Mouse (Mus musculus) gastrocnemius, postnatal 14 days (tissue): ENCODE measurements around the gene Evi5l. TPM values are rescaled to one million over a fixed set of nuclear protein-coding genes. Genes with fewer than 3 reads are reported as not detected.
A peak's percentile ranks its signal among the peaks of the same experiment; 100 is the strongest.

Experiments used
- DNase-seq: peaks from one replicate; pipeline ENCODE4 v3.0.0; 2021; ENCODE audit warnings: mixed read lengths
- intact Hi-C: fragments of 180-260 bp; cut with DNase I; formaldehyde crosslinking; loops from one replicate; pipeline ENCODE4 v1.15.1; 2025; ENCODE audit warnings: low total_unique reads
- total RNA-seq, 2 experiments: library from RNA; stranded (reverse); gene quantifications; 2 replicates each; pipeline ENCODE4 v1.2.3; 2021

Gene Evi5l
- total RNA-seq, 2 experiments from 2014 or later = 11.1 to 12.4 TPM

GRCm38 (mm10) chr8:4258233-4258632 lies 91.9 kb downstream of the Evi5l start:
- peak; percentile 78 for DNase-seq
- intact Hi-C loops = no loop called here

- intact Hi-C loops = no loop called here
- no peak for DNase-seq
Measured at GRCm38 (mm10) chr8:4258678-4259077, 92.3 kb downstream of the Evi5l start.

- intact Hi-C loops = no loop called here
- peak; percentile 92 for DNase-seq
Measured at GRCm38 (mm10) chr8:4259125-4259804, 92.9 kb downstream of the Evi5l start, which contains the start of gene Ctxn1. Gene Ctxn1 (minus strand): TSS chr8:4259274.

- intact Hi-C loops = loop anchor here (5.0 kb wide), 1 partner anchor 63 kb away; no protein-coding TSS in a partner anchor
Measured at GRCm38 (mm10) chr8:4259805-4260170, 93.4 kb downstream of the Evi5l start.

More at GRCm38 (mm10) chr8:4259805-4260170, 93.4 kb downstream of the Evi5l start:
- DNase-seq = no peak

Other genes with a start within 250 kb of the Evi5l start
- 1 to 10 TPM in 1 of 2 experiments, under 1 TPM in 1; 0.86 to 1.7 TPM for gene Cd209b, start 239.7 kb upstream of the Evi5l start, total RNA-seq
- not detected for gene Cd209c, start 211.8 kb upstream of the Evi5l start, total RNA-seq
- gene Cd209f, start 60.7 kb upstream of the Evi5l start, total RNA-seq = 1 to 10 TPM; 1.2 to 2.8 TPM
- under 1 TPM in 1 of 2 experiments, not detected in 1; 0.45 TPM for gene Cd209g, start 32.5 kb upstream of the Evi5l start, total RNA-seq
- under 1 TPM; 0.07 to 0.12 TPM for gene Prr36, start 50.9 kb downstream of the Evi5l start, total RNA-seq
- gene Lrrc8e, start 60.3 kb downstream of the Evi5l start, total RNA-seq = under 1 TPM in 1 of 2 experiments, not detected in 1; 0.04 TPM
- 10 to 100 TPM; 60.5 to 74.6 TPM for gene Map2k7, start 72.2 kb downstream of the Evi5l start, total RNA-seq
- gene Gm49320, start 72.3 kb downstream of the Evi5l start, total RNA-seq = under 1 TPM in 1 of 2 experiments, not detected in 1; 0.18 TPM
- 1 to 10 TPM; 1.8 to 3.4 TPM for gene Tgfbr3l, start 81.6 kb downstream of the Evi5l start, total RNA-seq
- gene Snapc2, start 86.5 kb downstream of the Evi5l start, total RNA-seq = 10 to 100 TPM; 10.1 to 12.2 TPM
- gene Ctxn1, start 92.7 kb downstream of the Evi5l start, total RNA-seq = 1 to 10 TPM; 1.4 to 2.5 TPM
- 10 to 100 TPM; 67.8 to 82.1 TPM for gene Timm44, start 109.3 kb downstream of the Evi5l start, total RNA-seq
- gene Ccl25, start 158.6 kb downstream of the Evi5l start, total RNA-seq = 1 to 10 TPM; 8.7 to 9.4 TPM
- gene Elavl1, start 158.8 kb downstream of the Evi5l start, total RNA-seq = 10 to 100 TPM; 42.6 to 47.7 TPM